Mouse (Mus musculus) stomach, embryonic 15.5 days (tissue): ENCODE results near the gene Fat1. TPM values are rescaled to one million over a fixed set of nuclear protein-coding genes. Genes with fewer than 3 reads are reported as not detected.

Experiments
- ATAC-seq: fragments of 200-750 bp; cut with Nextera tagmentation; 2 replicates; pipeline ENCODE4 v1.8.0; 2017; ENCODE audit warnings: low read depth, moderate number of reproducible peaks, moderate TSS enrichment; ENCODE audit not compliant: insufficient read depth, low FRiP score
- H3K27ac ChIP-seq: fragments of 300-500 bp; sonication (generic); 2 replicates; pipeline ENCODE4 v1.5.1; 2015; ENCODE audit warnings: mild to moderate bottlenecking, inconsistent platforms
- H3K27me3 ChIP-seq: fragments of 300-500 bp; sonication (generic); replicated peaks from 2 replicates; pipeline ENCODE4 v1.6.1; 2015; ENCODE audit warnings: inconsistent platforms
- H3K36me3 ChIP-seq: fragments of 300-500 bp; sonication (generic); 2 replicates; pipeline ENCODE4 v1.6.1; 2015; ENCODE audit warnings: inconsistent platforms
- H3K4me1 ChIP-seq: fragments of 300-500 bp; sonication (generic); 2 replicates; pipeline ENCODE4 v1.6.1; 2015; ENCODE audit warnings: inconsistent platforms
- H3K4me2 ChIP-seq: fragments of 300-500 bp; sonication (generic); 2 replicates; pipeline ENCODE4 v1.6.1; 2015; ENCODE audit warnings: mild to moderate bottlenecking, inconsistent platforms
- H3K4me3 ChIP-seq: fragments of 300-500 bp; sonication (generic); replicated peaks from 2 replicates; pipeline ENCODE4 v1.5.1; 2015; ENCODE audit warnings: inconsistent platforms
- H3K9ac ChIP-seq: fragments of 300-500 bp; sonication (generic); 2 replicates; pipeline ENCODE4 v1.6.1; 2015; ENCODE audit warnings: inconsistent platforms
- H3K9me3 ChIP-seq: fragments of 300-500 bp; sonication (generic); 2 replicates; pipeline ENCODE4 v1.6.1; 2016; ENCODE audit warnings: inconsistent platforms
- WGBS: fragments of 180-500 bp; shearing (Covaris S2); methylation state at CpG from one replicate; pipeline ENCODE4 v1.1.7; 2015; 5-methylcytosine and 5-hydroxymethylcytosine counted together
- polyA plus RNA-seq: library from polyadenylated mRNA; unstranded; fragments of >200 nt; fragmentation: Nextera tagmentation; extraction: Ambion mirVana; gene quantifications from 2 replicates; pipeline ENCODE4 v1.2.1, GENCODE M21; 2015

The Fat1 gene
- polyA plus RNA-seq, 1 experiment from 2014 or later = 14.5 TPM

GRCm38 (mm10) chr8:45093599-45093998 is 158.4 kb downstream of the Fat1 start:
- WGBS = 76% methylated on average over 3 of the region's 3 CpGs

More at GRCm38 (mm10) chr8:45093599-45093998, 158.4 kb downstream of the Fat1 start:
- Histone ChIP-seq H3K4me2 (no peak overlapping the region), H3K4me3 (no peak overlapping the region), H3K9me3 (no peaks in the 10 kb centered on the region), H3K9ac (no peak overlapping the region), H3K36me3 (no peaks in the 10 kb centered on the region), H3K27ac (no peak overlapping the region), H3K4me1 (no peaks in the 10 kb centered on the region), H3K27me3 (no peaks in the 10 kb centered on the region)
- ATAC-seq = no peak

Other genes starting within 250 kb of the Fat1 start
- 0.35 and 0.54 TPM in 2 replicates for gene Mtnr1a, start 133.7 kb downstream of the Fat1 start, polyA plus RNA-seq